Mouse (Mus musculus): ENCODE data around the gene March5. TPM values are rescaled to one million over a fixed set of nuclear protein-coding genes. Genes with fewer than 3 reads are reported as not detected.

The March5 gene
- polyA plus RNA-seq, 1 experiment from 2014 or later, result 111 TPM

Other genes starting within 250 kb of the March5 start
- 1.4 and 1.7 TPM in 2 replicates for gene Cpeb3, start 1.1 kb downstream of the March5 start, polyA plus RNA-seq (2015; fragmentation: Nextera tagmentation; extraction: Ambion mirVana)
- 31.9 and 32.8 TPM in 2 replicates for gene Ide, start 130.3 kb downstream of the March5 start, polyA plus RNA-seq (2015; fragmentation: Nextera tagmentation; extraction: Ambion mirVana)
- 61.9 and 62.6 TPM in 2 replicates for gene Kif11, start 168.9 kb downstream of the March5 start, polyA plus RNA-seq (2015; fragmentation: Nextera tagmentation; extraction: Ambion mirVana)
- gene Hhex, start 227.3 kb downstream of the March5 start, polyA plus RNA-seq (2015; fragmentation: Nextera tagmentation; extraction: Ambion mirVana), result 8.0 and 9.1 TPM in 2 replicates